Comparison of ENCODE assay signal across 35 mouse cellular contexts in the genomic region with DNA sequence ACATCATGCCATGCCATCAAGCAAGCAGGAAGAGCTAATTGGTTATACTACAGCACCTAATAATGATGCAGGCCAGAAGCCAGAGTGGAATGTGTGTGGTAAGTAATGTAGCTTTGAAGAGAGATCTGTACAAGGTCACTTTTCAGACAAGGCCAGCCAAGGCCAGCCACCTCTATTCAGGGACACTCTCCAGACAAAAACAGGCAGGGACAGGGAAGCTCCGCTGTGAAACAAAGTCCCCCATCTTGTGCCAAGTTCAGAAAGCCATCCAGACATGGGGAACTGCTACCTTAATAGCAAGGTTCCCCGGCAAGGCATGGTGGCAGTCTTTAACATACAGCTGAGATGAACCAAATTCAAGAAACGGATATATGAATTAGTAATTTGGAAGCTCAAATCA. TPM values are rescaled to one million over a fixed set of nuclear protein-coding genes. Genes with fewer than 3 reads are reported as not detected.
DNase-seq lines count a peak whose midpoint lies in the region; ATAC-seq and TF ChIP-seq lines count a peak whose summit lies in the region.
"Had no signal": no experiment of that assay in that cellular context is flagged by ENCODE, and none has a peak within 500 bp of the region (broad histone marks: within the 10 kb centered on the region; RNA-seq: fewer than 3 reads in every experiment).

No protein-coding gene starts in this region.

- no peak for DNase-seq in heart, postnatal 36 days
- peak; percentile 14 for DNase-seq in kidney, adult 2 months
- no peak for DNase-seq in kidney, postnatal 36 days
- DNase-seq in adrenal gland, adult 2 months = peak; percentile 75
- peak; percentile 52 for DNase-seq in adrenal gland, postnatal 10 days
- no peak for DNase-seq in forebrain, embryonic 14.5 days (ENCODE audit: low spot score)
- DNase-seq in urinary bladder, adult 18-20 months (ENCODE audit: low spot score in 2 of 2) = no peak
- DNase-seq: B cell, adult 2 months; cerebellum, adult 11 months; cerebellum, adult 9-10 months; cerebellum, postnatal 36 days; gastrocnemius, postnatal 25 days; kidney, adult 8-10 months; layer of hippocampus, postnatal 36 days; liver; lung, adult 2 months; lung, postnatal 10 days; right cerebral cortex, adult 18-20 months had no signal

- WGBS in heart, embryonic 13.5 days = 58% methylated on average over 3 of the region's 3 CpGs
- WGBS in kidney, adult 2 months = 86% methylated on average over 3 of the region's 3 CpGs
- 80% methylated on average over 3 of the region's 3 CpGs for WGBS in forebrain, embryonic 14.5 days

- peaks cover 24% of the 10 kb centered on the region for H3K4me1 ChIP-seq in heart, embryonic 13.5 days
- peaks cover 2% of the 10 kb centered on the region; the same call in 1 of the 2 replicates for H3K4me1 ChIP-seq in kidney, adult 2 months (ENCODE audit: control insufficient read depth, insufficient read depth, low read length)
- H3K4me1 ChIP-seq in forebrain, embryonic 14.5 days (ENCODE audit: control insufficient read depth, insufficient read depth, low read length) = no peaks in the 10 kb centered on the region
- H3K4me1 ChIP-seq: intestine, embryonic 15.5 days had no signal

- no peaks in the 10 kb centered on the region for H3K36me3 ChIP-seq in heart, embryonic 13.5 days
- H3K36me3 ChIP-seq in kidney, adult 2 months (ENCODE audit: control insufficient read depth, insufficient read depth, low read length) = no peaks in the 10 kb centered on the region
- H3K36me3 ChIP-seq in forebrain, embryonic 14.5 days (ENCODE audit: control insufficient read depth, insufficient read depth, low read length) = no peaks in the 10 kb centered on the region
- H3K36me3 ChIP-seq: forebrain, embryonic 15.5 days; hindbrain, embryonic 12.5 days; intestine, embryonic 15.5 days; midbrain, embryonic 13.5 days; neural tube, embryonic 13.5 days had no signal

- TF ChIP-seq CTCF in kidney, adult 2 months (conservative IDR thresholded peaks at IDR 0.05; ENCODE audit: insufficient read depth, insufficient read length, low read depth, low read length) = no peak

- no peaks in the 10 kb centered on the region for H3K27me3 ChIP-seq in heart, embryonic 13.5 days (replicated peaks)
- H3K27me3 ChIP-seq in kidney, adult 2 months (replicated peaks; ENCODE audit: control insufficient read depth, insufficient read depth, low read length) = no peaks in the 10 kb centered on the region
- H3K27me3 ChIP-seq in forebrain, embryonic 14.5 days (replicated peaks; ENCODE audit: control insufficient read depth, insufficient read depth, low read length) = no peaks in the 10 kb centered on the region
- H3K27me3 ChIP-seq: forebrain, embryonic 15.5 days; intestine, embryonic 15.5 days; midbrain, embryonic 13.5 days; neural tube, embryonic 13.5 days had no signal

- TF ChIP-seq POLR2A in kidney, adult 2 months (IDR thresholded peaks at IDR 0.05; ENCODE audit: low read depth, low read length) = no peak

- no peaks in the 10 kb centered on the region for H3K9me3 ChIP-seq in heart, embryonic 13.5 days
- no peaks in the 10 kb centered on the region for H3K9me3 ChIP-seq in forebrain, embryonic 14.5 days (replicated peaks; ENCODE audit: control insufficient read depth, low read length)
- H3K9me3 ChIP-seq: forebrain, embryonic 15.5 days; hindbrain, embryonic 12.5 days; intestine, embryonic 15.5 days; midbrain, embryonic 13.5 days; neural tube, embryonic 13.5 days had no signal

- H3K9ac ChIP-seq in heart, embryonic 13.5 days = no peak overlapping the region
- no peak overlapping the region for H3K9ac ChIP-seq in forebrain, embryonic 14.5 days (ENCODE audit: low read length)
- H3K9ac ChIP-seq: forebrain, embryonic 15.5 days; hindbrain, embryonic 12.5 days; intestine, embryonic 15.5 days; liver, embryonic 14.5 days; midbrain, embryonic 13.5 days; neural tube, embryonic 13.5 days had no signal

- intact Hi-C loops in heart, postnatal 36 days (cut with DNase I) = loop anchor here (10.0 kb wide), 1 partner anchor 449 kb away; a partner anchor contains a TSS

- no peak overlapping the region for H3K4me3 ChIP-seq in heart, embryonic 13.5 days
- H3K4me3 ChIP-seq in kidney, adult 2 months (ENCODE audit: insufficient read depth, low read depth, low read length) = no peak overlapping the region
- H3K4me3 ChIP-seq in forebrain, embryonic 14.5 days (ENCODE audit: low read depth, low read length) = no peak overlapping the region
- H3K4me3 ChIP-seq: forebrain, embryonic 15.5 days; hindbrain, embryonic 12.5 days; intestine, embryonic 15.5 days; midbrain, embryonic 13.5 days; neural tube, embryonic 13.5 days had no signal

- no peak for ATAC-seq in heart, embryonic 13.5 days (ENCODE audit: extremely low read depth, insufficient number of reproducible peaks, low FRiP score, low TSS enrichment)
- ATAC-seq in forebrain, embryonic 14.5 days = no peak
- ATAC-seq: activated CD4-positive, CD25-positive, alpha-beta regulatory T cell, adult 4 months; forebrain, embryonic 15.5 days; hindbrain, postnatal 0 days; intestine, embryonic 15.5 days; midbrain, embryonic 13.5 days had no signal

- peak overlapping the region; percentile 67 for H3K27ac ChIP-seq in heart, embryonic 13.5 days (replicated peaks)
- H3K27ac ChIP-seq in kidney, adult 2 months (ENCODE audit: insufficient read depth, low read depth, low read length) = peak overlapping the region; percentile 17; the same call in 1 of the 2 replicates
- no peak overlapping the region for H3K27ac ChIP-seq in forebrain, embryonic 14.5 days (ENCODE audit: low read depth, low read length)
- H3K27ac ChIP-seq: forebrain, embryonic 15.5 days; hindbrain, embryonic 12.5 days; hindbrain, postnatal 0 days; intestine, embryonic 15.5 days; kidney, postnatal 0 days; liver, embryonic 14.5 days; macrophage; midbrain, embryonic 13.5 days; neural tube, embryonic 13.5 days had no signal

- H3K4me2 ChIP-seq in heart, embryonic 13.5 days = no peak overlapping the region
- no peak overlapping the region for H3K4me2 ChIP-seq in forebrain, embryonic 14.5 days (ENCODE audit: low read length)
- H3K4me2 ChIP-seq: forebrain, embryonic 15.5 days; hindbrain, embryonic 12.5 days; intestine, embryonic 15.5 days; midbrain, embryonic 13.5 days; neural tube, embryonic 13.5 days had no signal

RNA-seq across cellular contexts. Expression of a gene that starts 4.5 kb away (rescaled TPM):
- polyA plus RNA-seq in heart, embryonic 13.5 days (2015; fragmentation: Nextera tagmentation; extraction: Ambion mirVana) = 25.7 and 31.3 TPM in 2 replicates
- total RNA-seq in heart, postnatal 36 days (2021) = 10 to 100 TPM; 19.7 to 21.8 TPM
- 3.7 and 5.4 TPM in 2 replicates for polyA plus RNA-seq in kidney, adult 2 months (2012; rRNA removed)
- total RNA-seq in adrenal gland, adult 2 months (2021) = 10 to 100 TPM; 38.7 to 49.6 TPM
- polyA plus RNA-seq in adrenal gland, adult 2 months (2012; rRNA removed) = 2.6 TPM in 2 replicates
- 10 to 100 TPM; 25.8 to 32.7 TPM for total RNA-seq in adrenal gland, postnatal 10 days (2021)
- 62.4 and 86.8 TPM in 2 replicates for polyA plus RNA-seq in forebrain, embryonic 14.5 days (2014; fragmentation: Nextera tagmentation; extraction: Ambion mirVana)

RNA-seq across cellular contexts. Expression of a gene that starts 18.7 kb away (rescaled TPM):
- polyA plus RNA-seq in heart, embryonic 13.5 days (2015; fragmentation: Nextera tagmentation; extraction: Ambion mirVana) = 0.20 and 1.1 TPM in 2 replicates
- total RNA-seq in heart, postnatal 36 days (2021) = not detected
- 0.12 and 0.19 TPM in 2 replicates for polyA plus RNA-seq in kidney, adult 2 months (2012; rRNA removed)
- total RNA-seq in adrenal gland, adult 2 months (2021) = not detected
- not detected in 2 replicates for polyA plus RNA-seq in adrenal gland, adult 2 months (2012; rRNA removed)
- under 1 TPM in 1 of 2 experiments, not detected in 1; 0.36 TPM for total RNA-seq in adrenal gland, postnatal 10 days (2021)
- not detected in 2 replicates for polyA plus RNA-seq in forebrain, embryonic 14.5 days (2014; fragmentation: Nextera tagmentation; extraction: Ambion mirVana)
- total RNA-seq: gastrocnemius, adult 18-20 months; gastrocnemius, postnatal 25 days; heart, adult 18-20 months; hindbrain, postnatal 0 days; layer of hippocampus, postnatal 36 days; megakaryocyte-erythroid progenitor cell, adult 5-6 weeks had no signal
- polyA plus RNA-seq: forebrain, embryonic 15.5 days; frontal cortex, adult 2 months; hindbrain, embryonic 12.5 days; large intestine, adult 2 months; lung, adult 2 months; midbrain, embryonic 13.5 days; neural tube, embryonic 13.5 days; spleen, adult 2 months had no signal

Comparison
In these comparisons a context has a peak if more than half of its experiments do, and no peak if none do; other contexts are left out.
1. DNase-seq: peak in kidney, adult 2 months (single experiment), adrenal gland, adult 2 months (single experiment) and adrenal gland, postnatal 10 days (single experiment); none in heart, postnatal 36 days (0 of 2), kidney, postnatal 36 days (0 of 2), forebrain, embryonic 14.5 days (single experiment) and urinary bladder, adult 18-20 months (0 of 2).